Mouse (Mus musculus): ENCODE measurements around the gene Clcn2. TPM values are rescaled to one million over a fixed set of nuclear protein-coding genes. Genes with fewer than 3 reads are reported as not detected.
"Not testable (repeated sequence)": the region's sequence is repeated elsewhere in the genome, so short reads cannot be mapped to it uniquely, and the experiment has no call there.

The Clcn2 gene
- polyA plus RNA-seq, 1 experiment from 2014 or later: 18.7 TPM

GRCm38 (mm10) chr16:20672965-20673705, 44.4 kb downstream of the Clcn2 start:
- ATAC-seq (ENCODE audit: low FRiP score, low TSS enrichment): peak; percentile 1
- under 1% methylated on average over 65 of the region's 78 CpGs for WGBS
- Histone ChIP-seq H3K36me3 (ENCODE audit: insufficient read depth, low read length) (peaks cover 29% of the 10 kb centered on the region), H3K27me3 (ENCODE audit: insufficient read depth, low read length) (no peaks in the 10 kb centered on the region), H3K4me2 (replicated peaks; ENCODE audit: low read depth, low read length) (peak overlapping the region; percentile 99), H3K27ac (ENCODE audit: low read length) (peak overlapping the region; percentile 95), H3K9me3 (ENCODE audit: low read length) (no peaks in the 10 kb centered on the region), H3K4me1 (ENCODE audit: insufficient read depth, low read length) (peaks cover 14% of the 10 kb centered on the region), H3K4me3 (ENCODE audit: low read length) (peak overlapping the region; percentile 97), H3K9ac (replicated peaks; ENCODE audit: low read length) (peak overlapping the region; percentile 96)

GRCm38 (mm10) chr16:20672500-20672902, 45.0 kb downstream of the Clcn2 start:
- Histone ChIP-seq H3K4me2 (replicated peaks; ENCODE audit: low read depth, low read length) (peak overlapping the region; percentile 99), H3K4me1 (ENCODE audit: insufficient read depth, low read length) (peaks cover 14% of the 10 kb centered on the region), H3K27ac (ENCODE audit: low read length) (peak overlapping the region; percentile 95), H3K27me3 (ENCODE audit: insufficient read depth, low read length) (no peaks in the 10 kb centered on the region), H3K9me3 (ENCODE audit: low read length) (no peaks in the 10 kb centered on the region), H3K4me3 (ENCODE audit: low read length) (peak overlapping the region; percentile 97), H3K36me3 (ENCODE audit: insufficient read depth, low read length) (peaks cover 23% of the 10 kb centered on the region), H3K9ac (replicated peaks; ENCODE audit: low read length) (peak overlapping the region; percentile 96)
- ATAC-seq (ENCODE audit: low FRiP score, low TSS enrichment): peak; percentile 96
- under 1% methylated on average over 35 of the region's 38 CpGs for WGBS

GRCm38 (mm10) chr16:20671886-20672285, 45.7 kb downstream of the Clcn2 start:
- no peak overlapping the region for H3K9ac ChIP-seq (replicated peaks; ENCODE audit: low read length)
- H3K4me3 ChIP-seq (ENCODE audit: low read length): peak overlapping the region; percentile 97
- H3K4me2 ChIP-seq (replicated peaks; ENCODE audit: low read depth, low read length): peak overlapping the region; percentile 99
- peak overlapping the region; percentile 72 for H3K27ac ChIP-seq (ENCODE audit: low read length)
- peaks cover 17% of the 10 kb centered on the region for H3K36me3 ChIP-seq (ENCODE audit: insufficient read depth, low read length)
- ATAC-seq (ENCODE audit: low FRiP score, low TSS enrichment): no peak
- H3K27me3 ChIP-seq (ENCODE audit: insufficient read depth, low read length): no peaks in the 10 kb centered on the region
- WGBS: 23% methylated on average over 6 of the region's 6 CpGs
- no peaks in the 10 kb centered on the region for H3K9me3 ChIP-seq (ENCODE audit: low read length)
- H3K4me1 ChIP-seq (ENCODE audit: insufficient read depth, low read length): peaks cover 14% of the 10 kb centered on the region

GRCm38 (mm10) chr16:20670291-20670690, 47.3 kb downstream of the Clcn2 start:
- 81% methylated on average over 3 of the region's 3 CpGs for WGBS
- Histone ChIP-seq H3K36me3 (ENCODE audit: insufficient read depth, low read length) (peaks cover 6% of the 10 kb centered on the region), H3K27ac (ENCODE audit: low read length) (no peak overlapping the region)

GRCm38 (mm10) chr16:20668013-20668412, 49.5 kb downstream of the Clcn2 start, which contains the start of gene Eif4g1:
Gene Eif4g1, plus strand, starts transcription at chr16:20668313.
- H3K9me3 ChIP-seq (ENCODE audit: low read length); H3K9ac ChIP-seq (replicated peaks; ENCODE audit: low read length); ATAC-seq (ENCODE audit: low FRiP score, low TSS enrichment); H3K27ac ChIP-seq (ENCODE audit: low read length); H3K4me1 ChIP-seq (ENCODE audit: insufficient read depth, low read length); H3K27me3 ChIP-seq (ENCODE audit: insufficient read depth, low read length); H3K4me2 ChIP-seq (replicated peaks; ENCODE audit: low read depth, low read length); H3K4me3 ChIP-seq (ENCODE audit: low read length); H3K36me3 ChIP-seq (ENCODE audit: insufficient read depth, low read length): not testable (repeated sequence)
- WGBS: 100% methylated on average over 4 of the region's 6 CpGs

More at GRCm38 (mm10) chr16:20670291-20670690, 47.3 kb downstream of the Clcn2 start:
- Histone ChIP-seq H3K27me3 (ENCODE audit: insufficient read depth, low read length) (no peaks in the 10 kb centered on the region), H3K9ac (replicated peaks; ENCODE audit: low read length) (no peak overlapping the region), H3K4me1 (ENCODE audit: insufficient read depth, low read length) (peaks cover 14% of the 10 kb centered on the region), H3K4me2 (replicated peaks; ENCODE audit: low read depth, low read length) (no peak overlapping the region), H3K4me3 (ENCODE audit: low read length) (no peak overlapping the region), H3K9me3 (ENCODE audit: low read length) (no peaks in the 10 kb centered on the region)
- ATAC-seq (ENCODE audit: low FRiP score, low TSS enrichment): no peak

- no peak for ATAC-seq (ENCODE audit: low FRiP score, low TSS enrichment)
- no peak overlapping the region for H3K4me3 ChIP-seq (ENCODE audit: low read length)
- H3K9me3 ChIP-seq (ENCODE audit: low read length): no peaks in the 10 kb centered on the region
- peaks cover 74% of the 10 kb centered on the region for H3K36me3 ChIP-seq (ENCODE audit: insufficient read depth, low read length)
- no peak overlapping the region for H3K9ac ChIP-seq (replicated peaks; ENCODE audit: low read length)
- WGBS: 92% methylated on average over 4 of the region's 4 CpGs
- H3K4me1 ChIP-seq (ENCODE audit: insufficient read depth, low read length): peaks cover 5% of the 10 kb centered on the region
- no peaks in the 10 kb centered on the region for H3K27me3 ChIP-seq (ENCODE audit: insufficient read depth, low read length)
- H3K27ac ChIP-seq (ENCODE audit: low read length): no peak overlapping the region
- H3K4me2 ChIP-seq (replicated peaks; ENCODE audit: low read depth, low read length): no peak overlapping the region
These were observed 59.9 kb downstream of the Clcn2 start for GRCm38 (mm10) chr16:20657661-20658060.

GRCm38 (mm10) chr16:20653315-20653714, 64.2 kb downstream of the Clcn2 start:
- Histone ChIP-seq H3K36me3 (ENCODE audit: insufficient read depth, low read length) (peaks cover 43% of the 10 kb centered on the region), H3K27ac (ENCODE audit: low read length) (no peak overlapping the region), H3K4me2 (replicated peaks; ENCODE audit: low read depth, low read length) (no peak overlapping the region), H3K27me3 (ENCODE audit: insufficient read depth, low read length) (no peaks in the 10 kb centered on the region), H3K9me3 (ENCODE audit: low read length) (no peaks in the 10 kb centered on the region), H3K4me1 (ENCODE audit: insufficient read depth, low read length) (peaks cover 16% of the 10 kb centered on the region), H3K9ac (replicated peaks; ENCODE audit: low read length) (0 out of 2 replicates have a peak overlapping the region, but pooled peaks have one; percentile 35), H3K4me3 (ENCODE audit: low read length) (no peak overlapping the region)
- no peak for ATAC-seq (ENCODE audit: low FRiP score, low TSS enrichment)
- 63% methylated on average over 2 of the region's 2 CpGs for WGBS

Other genes starting within 250 kb of the Clcn2 start
- gene Eif2b5, start 218.9 kb downstream of the Clcn2 start, polyA plus RNA-seq (2015; fragmentation: Nextera tagmentation; extraction: Ambion mirVana): 119 and 121 TPM in 2 replicates
- 20.6 and 31.7 TPM in 2 replicates for gene Dvl3, start 200.8 kb downstream of the Clcn2 start, polyA plus RNA-seq (2015; fragmentation: Nextera tagmentation; extraction: Ambion mirVana)
- 691 and 699 TPM in 2 replicates for gene Ap2m1, start 182.3 kb downstream of the Clcn2 start, polyA plus RNA-seq (2015; fragmentation: Nextera tagmentation; extraction: Ambion mirVana)
- 64.8 and 75.2 TPM in 2 replicates for gene Abcf3, start 169.2 kb downstream of the Clcn2 start, polyA plus RNA-seq (2015; fragmentation: Nextera tagmentation; extraction: Ambion mirVana)
- 0.69 and 2.0 TPM in 2 replicates for gene Vwa5b2, start 128.3 kb downstream of the Clcn2 start, polyA plus RNA-seq (2015; fragmentation: Nextera tagmentation; extraction: Ambion mirVana)
- 33.3 and 37.4 TPM in 2 replicates for gene Eef1akmt4, start 106.2 kb downstream of the Clcn2 start, polyA plus RNA-seq (2015; fragmentation: Nextera tagmentation; extraction: Ambion mirVana)
- not detected in 2 replicates for gene Gm49333, start 106.1 kb downstream of the Clcn2 start, polyA plus RNA-seq (2015; fragmentation: Nextera tagmentation; extraction: Ambion mirVana)
- 44.7 and 49.5 TPM in 2 replicates for gene Alg3, start 106.0 kb downstream of the Clcn2 start, polyA plus RNA-seq (2015; fragmentation: Nextera tagmentation; extraction: Ambion mirVana)
- gene Camk2n2, start 96.5 kb downstream of the Clcn2 start, polyA plus RNA-seq (2015; fragmentation: Nextera tagmentation; extraction: Ambion mirVana): 0.45 and 0.84 TPM in 2 replicates
- 3.5 and 3.6 TPM in 2 replicates for gene Ece2, start 87.9 kb downstream of the Clcn2 start, polyA plus RNA-seq (2015; fragmentation: Nextera tagmentation; extraction: Ambion mirVana)
- 377 and 378 TPM in 2 replicates for gene Psmd2, start 66.1 kb downstream of the Clcn2 start, polyA plus RNA-seq (2015; fragmentation: Nextera tagmentation; extraction: Ambion mirVana)
- gene Eif4g1, start 49.4 kb downstream of the Clcn2 start, polyA plus RNA-seq (2015; fragmentation: Nextera tagmentation; extraction: Ambion mirVana): 183 and 193 TPM in 2 replicates
- gene Fam131a, start 24.5 kb downstream of the Clcn2 start, polyA plus RNA-seq (2015; fragmentation: Nextera tagmentation; extraction: Ambion mirVana): 7.6 and 8.0 TPM in 2 replicates
- 107 and 119 TPM in 2 replicates for gene Polr2h, start 81 bp downstream of the Clcn2 start, polyA plus RNA-seq (2015; fragmentation: Nextera tagmentation; extraction: Ambion mirVana)
- gene Chrd, start 15.4 kb upstream of the Clcn2 start, polyA plus RNA-seq (2015; fragmentation: Nextera tagmentation; extraction: Ambion mirVana): 5.4 and 5.9 TPM in 2 replicates
- gene Thpo, start 16.8 kb upstream of the Clcn2 start, polyA plus RNA-seq (2015; fragmentation: Nextera tagmentation; extraction: Ambion mirVana): 1.2 and 2.0 TPM in 2 replicates